Mouse (Mus musculus): Measurements from ENCODE around the gene Tmem60.

Gene Tmem60

GRCm38 (mm10) chr5:20881915-20882800 is at the start of gene Tmem60, which contains the start of gene Phtf2:
Tmem60 (plus strand) TSS chr5:20882191.
Phtf2 (minus strand) TSS chr5:20882124.
- peak; percentile 98 for DNase-seq

GRCm38 (mm10) chr5:20834399-20834798 is 47.6 kb upstream of the Tmem60 start:
- DNase-seq, result no peak

- no peak for DNase-seq
These were observed 44.9 kb upstream of the Tmem60 start for GRCm38 (mm10) chr5:20837082-20837481.

- DNase-seq, result no peak
These were observed 38.6 kb upstream of the Tmem60 start for GRCm38 (mm10) chr5:20843405-20843804.

- DNase-seq, result no peak
These were observed 38.2 kb upstream of the Tmem60 start for GRCm38 (mm10) chr5:20843816-20844215.

- no peak for DNase-seq
These were observed 35.0 kb upstream of the Tmem60 start for GRCm38 (mm10) chr5:20847010-20847409.

GRCm38 (mm10) chr5:20855066-20855465 is 26.9 kb upstream of the Tmem60 start:
- DNase-seq, result no peak

GRCm38 (mm10) chr5:20858404-20858803 is 23.6 kb upstream of the Tmem60 start:
- DNase-seq, result no peak

- DNase-seq, result no peak
These were observed 21.4 kb upstream of the Tmem60 start for GRCm38 (mm10) chr5:20860565-20860964.

GRCm38 (mm10) chr5:20861901-20862300 is 20.1 kb upstream of the Tmem60 start:
- DNase-seq, result no peak

- no peak for DNase-seq
These were observed 17.6 kb upstream of the Tmem60 start for GRCm38 (mm10) chr5:20864216-20864969.

GRCm38 (mm10) chr5:20865193-20865755 is 16.7 kb upstream of the Tmem60 start:
- DNase-seq, result no peak

GRCm38 (mm10) chr5:20873146-20873545 is 8.8 kb upstream of the Tmem60 start:
- no peak for DNase-seq

GRCm38 (mm10) chr5:20876934-20877426 is 5.0 kb upstream of the Tmem60 start:
- no peak for DNase-seq

GRCm38 (mm10) chr5:20880386-20880785 is 1.6 kb upstream of the Tmem60 start:
- no peak for DNase-seq

- DNase-seq, result peak; percentile 46
These were observed 905 bp upstream of the Tmem60 start for GRCm38 (mm10) chr5:20880797-20881775.

GRCm38 (mm10) chr5:20884036-20884620 is 2.1 kb downstream of the Tmem60 start:
- DNase-seq, result no peak

GRCm38 (mm10) chr5:20897446-20898167 is 15.6 kb downstream of the Tmem60 start:
- no peak for DNase-seq

GRCm38 (mm10) chr5:20904647-20905046 is 22.7 kb downstream of the Tmem60 start:
- no peak for DNase-seq

- no peak for DNase-seq
These were observed 23.4 kb downstream of the Tmem60 start for GRCm38 (mm10) chr5:20905437-20905836.

GRCm38 (mm10) chr5:20906191-20906590 is 24.2 kb downstream of the Tmem60 start:
- DNase-seq, result no peak
